Mouse (Mus musculus) heart, embryonic 14.5 days (tissue): ENCODE results near the gene Mfsd4b5. TPM values are rescaled to one million over a fixed set of nuclear protein-coding genes. Genes with fewer than 3 reads are reported as not detected.

ENCODE experiments used
- polyA plus RNA-seq: library from polyadenylated mRNA; unstranded; fragments of >200 nt; fragmentation: Nextera tagmentation; extraction: Ambion mirVana; gene quantifications from 2 replicates; pipeline ENCODE4 v1.2.1, GENCODE M21; 2014

Gene Mfsd4b5
- polyA plus RNA-seq, 1 experiment from 2014 or later, result not detected

Other genes with a start within 250 kb of the Mfsd4b5 start
- 4.1 and 5.0 TPM in 2 replicates for gene Mfsd4b4, start 87.4 kb downstream of the Mfsd4b5 start, polyA plus RNA-seq
- not detected in 2 replicates for gene Mfsd4b2, start 59.7 kb downstream of the Mfsd4b5 start, polyA plus RNA-seq
- gene Mfsd4b3, start 26.5 kb downstream of the Mfsd4b5 start, polyA plus RNA-seq, result 1.1 and 1.5 TPM in 2 replicates
- 0.58 and 0.89 TPM in 2 replicates for gene Mfsd4b1, start 38.6 kb upstream of the Mfsd4b5 start, polyA plus RNA-seq
- 17.9 and 21.9 TPM in 2 replicates for gene Slc16a10, start 155.6 kb upstream of the Mfsd4b5 start, polyA plus RNA-seq